Mouse (Mus musculus): ENCODE data around the gene Ubtd1.

Gene Ubtd1

GRCm38 (mm10) chr19:41995483-41995882, 13.9 kb downstream of the Ubtd1 start:
- DNase-seq, result no peak

- DNase-seq, result no peak
These were observed 15.5 kb downstream of the Ubtd1 start for GRCm38 (mm10) chr19:41997090-41997489.

DNA sequence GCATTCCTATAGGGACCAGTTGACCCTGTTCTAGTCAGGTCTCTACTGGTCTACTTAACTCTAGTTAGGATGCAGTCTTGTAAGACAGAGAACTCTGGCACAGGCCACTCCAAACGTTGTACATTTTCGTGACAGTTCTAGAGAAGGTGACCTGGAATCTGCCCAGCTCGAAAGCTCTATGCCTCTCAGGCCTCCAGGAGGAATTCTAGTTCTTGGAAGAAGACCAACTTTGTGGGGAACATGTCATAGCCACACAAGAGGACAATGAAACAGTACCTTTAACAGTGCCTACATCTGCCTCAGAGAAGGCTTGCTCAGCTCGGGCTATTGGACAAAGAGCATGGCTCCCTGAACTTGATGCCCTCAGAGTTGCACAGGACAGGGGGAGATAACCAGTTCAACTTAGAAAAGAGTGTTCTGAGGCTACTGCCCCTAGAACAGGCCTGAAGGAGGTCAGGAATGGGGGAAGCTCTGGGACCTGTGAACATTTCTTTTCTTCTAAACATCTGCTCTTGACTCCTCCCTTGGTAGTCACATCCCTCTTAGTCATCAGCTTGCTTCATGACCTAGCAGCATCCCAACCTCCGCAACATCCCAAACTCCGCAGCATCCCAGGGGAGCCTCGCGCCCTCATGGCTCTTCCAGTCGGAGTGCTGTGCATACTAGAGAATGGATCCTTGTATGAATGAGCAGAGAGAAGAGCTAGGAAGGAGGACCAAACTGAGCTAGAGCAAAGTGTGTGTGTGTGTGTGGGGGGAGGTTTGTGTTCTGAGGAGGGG, 17.4 kb downstream of the Ubtd1 start:
- DNase-seq, result no peak

GRCm38 (mm10) chr19:41999688-42000283, 18.2 kb downstream of the Ubtd1 start:
- no peak for DNase-seq

- no peak for DNase-seq
These were observed 18.9 kb downstream of the Ubtd1 start for GRCm38 (mm10) chr19:42000446-42000958.

- no peak for DNase-seq
These were observed 19.9 kb downstream of the Ubtd1 start for GRCm38 (mm10) chr19:42001253-42001980.

DNA sequence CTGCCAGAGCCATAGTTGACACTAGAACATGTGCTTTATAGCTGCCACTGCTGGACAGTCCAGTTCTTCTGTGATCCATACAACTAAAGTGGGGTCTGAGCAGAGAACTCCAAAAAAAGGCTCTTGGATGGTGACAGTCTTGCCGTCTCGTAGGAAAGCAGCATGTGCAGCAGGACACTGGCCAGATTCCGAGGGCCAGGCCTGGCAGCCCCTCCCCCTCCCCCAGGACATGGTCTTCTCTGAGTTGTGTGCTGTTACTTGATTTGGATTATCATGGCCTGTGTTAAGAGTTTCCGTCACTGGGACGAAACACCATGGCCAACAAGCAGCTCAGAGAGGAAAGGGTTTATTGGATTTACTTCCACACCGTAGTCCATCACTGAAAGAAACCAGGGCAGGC, 22.7 kb downstream of the Ubtd1 start:
- no peak for DNase-seq

GRCm38 (mm10) chr19:42005616-42006015, 24.1 kb downstream of the Ubtd1 start:
- no peak for DNase-seq

- DNase-seq, result no peak
These were observed 25.0 kb downstream of the Ubtd1 start for GRCm38 (mm10) chr19:42006568-42006967.

- no peak for DNase-seq
These were observed 27.0 kb downstream of the Ubtd1 start for GRCm38 (mm10) chr19:42008586-42008985.

DNA sequence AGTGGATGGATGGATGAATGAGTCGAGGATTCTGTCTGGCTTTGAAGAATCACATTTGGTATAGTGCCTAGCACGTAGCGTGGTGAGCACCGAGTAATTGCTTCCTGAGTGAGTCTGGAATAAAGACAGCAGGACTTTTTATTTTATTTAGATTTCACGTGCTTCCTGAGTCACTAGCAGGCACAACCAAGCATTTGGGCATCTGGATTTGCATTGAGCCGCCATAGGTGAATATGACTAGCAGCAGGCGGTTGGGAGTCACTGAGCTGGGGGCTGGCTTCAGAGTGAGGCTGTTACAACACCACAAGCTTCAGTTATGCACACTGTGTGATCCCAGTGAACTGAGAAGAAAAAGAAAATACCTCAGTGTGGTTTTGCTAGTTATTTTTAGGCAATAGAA, 27.5 kb downstream of the Ubtd1 start:
- DNase-seq, result no peak

- no peak for DNase-seq
These were observed 28.9 kb downstream of the Ubtd1 start for GRCm38 (mm10) chr19:42010436-42010835.

- DNase-seq, result no peak
These were observed 29.6 kb downstream of the Ubtd1 start for GRCm38 (mm10) chr19:42011123-42011522.

DNA sequence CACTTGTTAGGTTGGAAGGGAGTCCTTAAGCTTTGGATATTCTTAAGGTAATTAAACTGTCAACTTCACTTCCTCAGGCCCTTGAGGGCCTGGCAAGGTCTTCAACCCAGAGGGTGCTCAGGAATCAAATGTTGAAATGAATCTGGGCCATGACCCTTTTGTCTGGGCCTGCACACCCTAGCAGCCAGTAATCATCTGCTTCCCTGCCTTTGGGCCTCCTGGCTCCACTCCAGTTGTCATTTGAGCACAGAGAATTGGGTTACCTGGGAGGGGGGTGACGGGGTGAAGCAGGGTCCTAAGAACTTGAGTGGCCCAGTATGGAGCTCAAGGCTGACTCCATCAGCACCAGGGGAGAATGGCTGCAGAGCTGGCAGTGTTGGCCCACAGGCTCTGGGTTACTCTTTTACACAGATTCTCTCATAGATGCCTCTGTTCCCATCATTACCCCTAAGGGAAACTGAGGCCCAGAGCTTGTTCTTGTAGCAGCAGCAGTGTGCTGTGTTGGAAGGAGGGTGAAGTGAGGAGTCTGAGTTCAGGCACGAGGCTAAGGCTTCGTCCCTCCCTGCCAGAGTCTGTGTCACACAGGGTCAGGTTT, 32.8 kb downstream of the Ubtd1 start:
- DNase-seq, result no peak

DNA sequence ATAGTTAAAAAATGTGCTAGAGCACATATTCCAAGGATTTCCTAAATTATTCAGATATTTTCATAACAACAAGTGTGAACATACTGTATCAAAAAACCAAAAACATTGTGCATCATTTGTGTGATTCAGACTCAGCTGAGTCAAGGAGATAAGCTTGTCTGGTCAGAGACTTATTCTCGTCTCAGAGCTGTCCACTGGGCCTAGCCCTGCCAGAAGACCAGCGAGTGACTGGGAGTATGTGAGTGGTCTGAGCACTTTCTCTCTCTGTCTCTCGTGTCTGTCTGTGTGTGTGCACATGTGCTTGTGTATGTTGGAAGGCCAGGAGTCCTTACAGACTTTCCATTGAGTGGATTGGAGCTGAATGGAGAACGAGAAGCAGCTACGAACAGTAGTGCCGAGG, 33.4 kb downstream of the Ubtd1 start:
- DNase-seq, result no peak

DNA sequence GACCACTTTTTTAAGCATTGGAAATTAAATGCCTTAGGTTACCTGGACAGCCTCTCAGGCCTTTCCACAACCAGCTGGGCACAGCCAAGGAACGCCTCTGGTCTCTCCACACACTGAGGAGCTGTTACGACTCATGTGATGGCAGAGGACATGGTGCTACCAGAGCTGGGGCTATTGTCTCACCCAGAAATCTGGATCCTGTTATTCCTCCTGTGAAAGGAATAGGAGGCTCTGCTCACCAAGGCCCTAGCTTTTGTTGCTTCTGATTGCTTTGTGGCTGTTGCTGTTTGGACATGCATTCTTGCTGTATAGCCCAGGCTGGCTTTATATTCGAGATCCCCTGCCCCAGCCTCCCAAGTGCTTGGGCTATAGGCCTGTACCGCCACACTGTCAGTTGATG, 34.7 kb downstream of the Ubtd1 start:
- no peak for DNase-seq

GRCm38 (mm10) chr19:42016840-42017239, 35.3 kb downstream of the Ubtd1 start:
- no peak for DNase-seq

DNA sequence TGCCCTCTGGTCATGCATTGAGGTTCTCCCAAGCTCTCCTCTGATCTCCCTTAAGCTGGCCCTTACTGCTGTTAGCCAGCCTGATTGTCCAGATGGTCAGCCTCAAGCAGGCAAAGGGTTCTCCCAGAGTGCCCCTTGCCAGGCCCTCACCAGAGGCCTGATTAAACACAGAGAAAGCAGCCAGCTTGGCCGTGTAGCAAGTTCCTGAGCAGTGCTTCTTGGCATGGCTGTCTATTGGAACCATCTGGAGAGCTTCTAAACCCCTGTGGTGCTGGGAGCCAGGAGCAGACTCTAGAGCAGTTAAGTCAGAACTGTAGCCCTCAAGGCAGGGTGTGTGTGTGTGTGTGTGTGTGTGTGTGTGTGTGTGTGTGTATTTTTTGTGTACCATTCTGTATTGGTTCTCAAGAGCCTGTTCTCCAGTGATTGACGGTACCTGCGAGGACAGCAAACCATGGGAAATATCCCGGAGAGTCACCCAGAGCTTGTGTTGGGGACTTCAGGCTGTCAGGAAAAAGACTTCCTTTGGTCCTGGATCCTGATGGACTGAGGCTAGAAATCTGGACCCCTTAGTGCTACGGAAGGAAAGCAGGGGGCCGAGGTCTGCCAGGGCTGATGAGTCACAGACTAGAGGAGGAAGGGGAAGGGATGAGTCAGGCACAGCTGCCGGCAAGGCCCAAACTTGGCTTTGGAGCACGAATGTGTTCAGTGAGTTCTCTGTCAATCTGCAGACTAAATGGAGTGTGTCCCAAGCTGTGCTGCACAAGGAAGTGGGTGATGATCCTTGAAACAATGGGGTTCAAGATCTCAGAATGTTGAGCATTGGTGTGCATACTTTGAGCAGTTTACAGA, 36.1 kb downstream of the Ubtd1 start:
- DNase-seq, result no peak

GRCm38 (mm10) chr19:42019011-42019522, 37.5 kb downstream of the Ubtd1 start:
- DNase-seq, result no peak

- DNase-seq, result no peak
These were observed 40.3 kb downstream of the Ubtd1 start for GRCm38 (mm10) chr19:42021681-42022541.

- DNase-seq, result no peak
These were observed 40.9 kb downstream of the Ubtd1 start for GRCm38 (mm10) chr19:42022542-42022848.
